Mouse (Mus musculus) spleen, adult 2 months (tissue): ENCODE results near the gene Tmcc1. TPM values are rescaled to one million over a fixed set of nuclear protein-coding genes. Genes with fewer than 3 reads are reported as not detected.

ENCODE experiments used
- DNase-seq, 2 experiments: peaks; one replicate each; pipeline versions ENCODE4 v3.0.0 to v3.0.0-alpha.2; 2012 to 2021; ENCODE audit warnings: low spot score in 2 of 2, low read depth in 1 of 2
- H3K27ac ChIP-seq: fragments of 200-500 bp; 2 replicates; pipeline ENCODE4 v1.5.1; 2012; ENCODE audit warnings: low read length, inconsistent platforms; ENCODE audit not compliant: insufficient read depth
- H3K27me3 ChIP-seq: fragments of 200-500 bp; 2 replicates; pipeline ENCODE4 v1.6.1; 2012; ENCODE audit warnings: mild to moderate bottlenecking, moderate library complexity, low read length, inconsistent platforms; ENCODE audit not compliant: control insufficient read depth, insufficient read depth
- H3K36me3 ChIP-seq: fragments of 200-500 bp; 2 replicates; pipeline ENCODE4 v1.6.1; 2012; ENCODE audit warnings: mild to moderate bottlenecking, low read length, inconsistent platforms; ENCODE audit not compliant: control insufficient read depth, insufficient read depth
- H3K4me1 ChIP-seq: fragments of 200-500 bp; 2 replicates; pipeline ENCODE4 v1.6.1; 2011; ENCODE audit warnings: inconsistent platforms; ENCODE audit not compliant: control insufficient read depth, insufficient read depth, insufficient read length
- H3K4me3 ChIP-seq: fragments of 200-500 bp; 2 replicates; pipeline ENCODE4 v1.5.1; 2011; ENCODE audit warnings: mild to moderate bottlenecking, inconsistent platforms; ENCODE audit not compliant: insufficient read depth, insufficient read length; ENCODE audit errors: extremely low read depth
- CTCF ChIP-seq: fragments of 200-500 bp; IDR thresholded peaks from 2 replicates; pipeline ENCODE4 v1.5.1; 2011; ENCODE audit warnings: mild to moderate bottlenecking, inconsistent platforms; ENCODE audit not compliant: insufficient read depth, insufficient read length, insufficient replicate concordance; ENCODE audit errors: extremely low read depth
- POLR2A ChIP-seq: fragments of 200-500 bp; IDR thresholded peaks from 2 replicates; pipeline ENCODE4 v1.6.1; 2011; ENCODE audit warnings: low read depth, low read length, inconsistent platforms
- WGBS: fragments of 180-500 bp; shearing (Covaris S2); methylation state at CpG from one replicate; pipeline ENCODE4 v1.1.7; 2018; 5-methylcytosine and 5-hydroxymethylcytosine counted together
- polyA plus RNA-seq: library from polyadenylated mRNA; depleted of rRNA; stranded (reverse); fragments of >200 nt; gene quantifications from 2 replicates; pipeline ENCODE4 v1.2.3, GENCODE M21; 2012

Tmcc1 gene
- polyA plus RNA-seq, 1 experiment, result 7.6 TPM

GRCm38 (mm10) chr6:116154854-116155624 is 38.2 kb downstream of the Tmcc1 start:
- Histone ChIP-seq H3K27ac (no peak overlapping the region), H3K4me3 (no peak overlapping the region), H3K27me3 (no peaks in the 10 kb centered on the region), H3K4me1 (peaks cover 2% of the 10 kb centered on the region; the same call in 1 of the 2 replicates), H3K36me3 (no peaks in the 10 kb centered on the region)
- no peak for DNase-seq
- TF ChIP-seq POLR2A, result no peak
- no peak for TF ChIP-seq CTCF
- WGBS, result 70% methylated on average over 3 of the region's 3 CpGs

GRCm38 (mm10) chr6:116147386-116147785 is 45.9 kb downstream of the Tmcc1 start:
- Histone ChIP-seq H3K4me1 (no peaks in the 10 kb centered on the region), H3K27me3 (no peaks in the 10 kb centered on the region), H3K27ac (no peak overlapping the region), H3K36me3 (no peaks in the 10 kb centered on the region), H3K4me3 (no peak overlapping the region)
- no peak for TF ChIP-seq POLR2A
- no peak for TF ChIP-seq CTCF
- no peak for DNase-seq
- 79% methylated on average over 1 of the region's 1 CpGs for WGBS

- WGBS, result 85% methylated on average over 2 of the region's 2 CpGs
- Histone ChIP-seq H3K4me3 (no peak overlapping the region), H3K27ac (no peak overlapping the region), H3K4me1 (no peaks in the 10 kb centered on the region), H3K27me3 (no peaks in the 10 kb centered on the region), H3K36me3 (no peaks in the 10 kb centered on the region)
- TF ChIP-seq POLR2A (no peak), CTCF (no peak)
- DNase-seq, result no peak
Observed at GRCm38 (mm10) chr6:116141696-116142095, 51.6 kb downstream of the Tmcc1 start.

GRCm38 (mm10) chr6:116140782-116141181 is 52.5 kb downstream of the Tmcc1 start:
- H3K4me3 ChIP-seq, result no peak overlapping the region
- H3K4me1 ChIP-seq, result no peaks in the 10 kb centered on the region; the same call in 1 of the 2 replicates
- no peak overlapping the region for H3K27ac ChIP-seq
- no peak for DNase-seq
- TF ChIP-seq POLR2A (no peak), CTCF (no peak)
- H3K27me3 ChIP-seq, result no peaks in the 10 kb centered on the region
- no peaks in the 10 kb centered on the region for H3K36me3 ChIP-seq

GRCm38 (mm10) chr6:116139143-116139856 is 54.0 kb downstream of the Tmcc1 start:
- H3K4me3 ChIP-seq, result no peak overlapping the region
- no peaks in the 10 kb centered on the region for H3K27me3 ChIP-seq
- TF ChIP-seq CTCF (0 out of 2 replicates have a peak, but pooled peaks have one; percentile 5), POLR2A (no peak)
- H3K36me3 ChIP-seq, result no peaks in the 10 kb centered on the region
- DNase-seq, result no peak
- no peak overlapping the region for H3K27ac ChIP-seq
- H3K4me1 ChIP-seq, result no peaks in the 10 kb centered on the region; the same call in 1 of the 2 replicates
- WGBS, result 65% methylated on average over 2 of the region's 2 CpGs

GRCm38 (mm10) chr6:116135971-116136632 is 57.2 kb downstream of the Tmcc1 start:
- TF ChIP-seq POLR2A, result no peak
- TF ChIP-seq CTCF, result peak; percentile 20; the same call in 1 of the 2 replicates
- no peaks in the 10 kb centered on the region; the same call in 1 of the 2 replicates for H3K4me1 ChIP-seq
- WGBS, result 18% methylated on average over 7 of the region's 7 CpGs
- H3K27ac ChIP-seq, result no peak overlapping the region
- H3K36me3 ChIP-seq, result peaks cover 3% of the 10 kb centered on the region; the same call in 1 of the 2 replicates
- no peaks in the 10 kb centered on the region for H3K27me3 ChIP-seq
- H3K4me3 ChIP-seq, result no peak overlapping the region
- DNase-seq, result peak in 1 of 2 experiments; percentile 17
